Mouse (Mus musculus): Measurements from ENCODE around the gene Mrps27.

GRCm38 (mm10) chr13:99351186-99351585 lies 6.6 kb downstream of the Mrps27 start:
- TF ChIP-seq NELFE (IDR thresholded peaks at IDR 0.05; ENCODE audit: low read depth, low read length) = no peak
- TF ChIP-seq CTCF (conservative IDR thresholded peaks at IDR 0.05 in 1 of 2, IDR thresholded peaks at IDR 0.05 in 1 of 2; ENCODE audit: low read depth in 2 of 2, low read length in 2 of 2) = no peak
- TF ChIP-seq GABPA (IDR thresholded peaks at IDR 0.05; ENCODE audit: insufficient replicate concordance, low read depth, low read length) = no peak
- TF ChIP-seq HCFC1 (IDR thresholded peaks at IDR 0.05; ENCODE audit: low read depth, low read length) = no peak
- TF ChIP-seq MAX (IDR thresholded peaks at IDR 0.05; ENCODE audit: low read length) = no peak
- no peak for TF ChIP-seq MAFK (IDR thresholded peaks at IDR 0.05; ENCODE audit: insufficient replicate concordance, low read length)
